Mouse (Mus musculus): Measurements from ENCODE around the gene Lao1. TPM values are rescaled to one million over a fixed set of nuclear protein-coding genes. Genes with fewer than 3 reads are reported as not detected.

The Lao1 gene
- polyA plus RNA-seq, 1 experiment = not detected

- Histone ChIP-seq H3K27ac (ENCODE audit: insufficient read depth, low read depth, low read length) (no peak overlapping the region), H3K4me3 (ENCODE audit: insufficient read depth, low read length) (no peak overlapping the region), H3K4me1 (ENCODE audit: control insufficient read depth, insufficient read depth, low read length) (no peaks in the 10 kb centered on the region)
- no peak for TF ChIP-seq CTCF (IDR thresholded peaks at IDR 0.05; ENCODE audit: low read depth, low read length)
- TF ChIP-seq POLR2A (IDR thresholded peaks at IDR 0.05; ENCODE audit: borderline replicate concordance, low read depth, low read length) = no peak
Observed at GRCm38 (mm10) chr4:119011050-119011680, 49.8 kb downstream of the Lao1 start.

GRCm38 (mm10) chr4:119013031-119013430 lies 51.7 kb downstream of the Lao1 start:
- H3K4me3 ChIP-seq (ENCODE audit: insufficient read depth, low read length) = no peak overlapping the region
- no peaks in the 10 kb centered on the region for H3K4me1 ChIP-seq (ENCODE audit: control insufficient read depth, insufficient read depth, low read length)
- TF ChIP-seq CTCF (IDR thresholded peaks at IDR 0.05; ENCODE audit: low read depth, low read length) (no peak), POLR2A (IDR thresholded peaks at IDR 0.05; ENCODE audit: borderline replicate concordance, low read depth, low read length) (no peak)
- no peak overlapping the region for H3K27ac ChIP-seq (ENCODE audit: insufficient read depth, low read depth, low read length)

GRCm38 (mm10) chr4:119014997-119015396 lies 53.6 kb downstream of the Lao1 start:
- TF ChIP-seq CTCF (IDR thresholded peaks at IDR 0.05; ENCODE audit: low read depth, low read length) = no peak
- no peak for TF ChIP-seq POLR2A (IDR thresholded peaks at IDR 0.05; ENCODE audit: borderline replicate concordance, low read depth, low read length)
- H3K27ac ChIP-seq (ENCODE audit: insufficient read depth, low read depth, low read length) = no peak overlapping the region
- no peaks in the 10 kb centered on the region for H3K4me1 ChIP-seq (ENCODE audit: control insufficient read depth, insufficient read depth, low read length)
- no peak overlapping the region for H3K4me3 ChIP-seq (ENCODE audit: insufficient read depth, low read length)

- Histone ChIP-seq H3K27ac (ENCODE audit: insufficient read depth, low read depth, low read length) (no peak overlapping the region), H3K4me1 (ENCODE audit: control insufficient read depth, insufficient read depth, low read length) (no peaks in the 10 kb centered on the region)
Observed at GRCm38 (mm10) chr4:119015557-119015956, 54.2 kb downstream of the Lao1 start.

GRCm38 (mm10) chr4:119017078-119017477 lies 55.7 kb downstream of the Lao1 start:
- H3K27ac ChIP-seq (ENCODE audit: insufficient read depth, low read depth, low read length) = no peak overlapping the region
- TF ChIP-seq POLR2A (IDR thresholded peaks at IDR 0.05; ENCODE audit: borderline replicate concordance, low read depth, low read length) (no peak), CTCF (IDR thresholded peaks at IDR 0.05; ENCODE audit: low read depth, low read length) (no peak)
- H3K4me3 ChIP-seq (ENCODE audit: insufficient read depth, low read length) = no peak overlapping the region
- no peaks in the 10 kb centered on the region for H3K4me1 ChIP-seq (ENCODE audit: control insufficient read depth, insufficient read depth, low read length)

More at GRCm38 (mm10) chr4:119015557-119015956, 54.2 kb downstream of the Lao1 start:
- TF ChIP-seq CTCF (IDR thresholded peaks at IDR 0.05; ENCODE audit: low read depth, low read length) (no peak), POLR2A (IDR thresholded peaks at IDR 0.05; ENCODE audit: borderline replicate concordance, low read depth, low read length) (no peak)
- H3K4me3 ChIP-seq (ENCODE audit: insufficient read depth, low read length) = no peak overlapping the region

Other genes with a start within 250 kb of the Lao1 start
- gene Olfr1340, start 241.4 kb upstream of the Lao1 start, polyA plus RNA-seq (2012; ENCODE audit: insufficient read depth, insufficient read length, missing spikeins) = 0.16 and 0.24 TPM in 2 replicates
- gene Olfr1339, start 229.4 kb upstream of the Lao1 start, polyA plus RNA-seq (2012; ENCODE audit: insufficient read depth, insufficient read length, missing spikeins) = not detected in 2 replicates
- gene Olfr1338, start 202.8 kb upstream of the Lao1 start, polyA plus RNA-seq (2012; ENCODE audit: insufficient read depth, insufficient read length, missing spikeins) = not detected in 2 replicates
- gene Olfr1337, start 179.0 kb upstream of the Lao1 start, polyA plus RNA-seq (2012; ENCODE audit: insufficient read depth, insufficient read length, missing spikeins) = not detected in 2 replicates
- gene Olfr1335, start 151.6 kb upstream of the Lao1 start, polyA plus RNA-seq (2012; ENCODE audit: insufficient read depth, insufficient read length, missing spikeins) = not detected in 2 replicates
- not detected in 2 replicates for gene Olfr1333, start 125.3 kb upstream of the Lao1 start, polyA plus RNA-seq (2012; ENCODE audit: insufficient read depth, insufficient read length, missing spikeins)
- gene Olfr1331, start 96.9 kb upstream of the Lao1 start, polyA plus RNA-seq (2012; ENCODE audit: insufficient read depth, insufficient read length, missing spikeins) = not detected in 2 replicates
- gene Olfr1330, start 73.0 kb upstream of the Lao1 start, polyA plus RNA-seq (2012; ENCODE audit: insufficient read depth, insufficient read length, missing spikeins) = 0.24 and 0.63 TPM in 2 replicates
- not detected in 2 replicates for gene Olfr1329, start 44.1 kb upstream of the Lao1 start, polyA plus RNA-seq (2012; ENCODE audit: insufficient read depth, insufficient read length, missing spikeins)
- gene Olfr1328, start 23.0 kb upstream of the Lao1 start, polyA plus RNA-seq (2012; ENCODE audit: insufficient read depth, insufficient read length, missing spikeins) = not detected in 2 replicates
- gene Slc2a1, start 147.1 kb downstream of the Lao1 start, polyA plus RNA-seq (2012; ENCODE audit: insufficient read depth, insufficient read length, missing spikeins) = 22.6 and 25.3 TPM in 2 replicates
- 6.4 and 6.9 TPM in 2 replicates for gene Zfp691, start 212.6 kb downstream of the Lao1 start, polyA plus RNA-seq (2012; ENCODE audit: insufficient read depth, insufficient read length, missing spikeins)
- gene Ermap, start 228.4 kb downstream of the Lao1 start, polyA plus RNA-seq (2012; ENCODE audit: insufficient read depth, insufficient read length, missing spikeins) = 0.68 TPM in 1 of 2 replicates, not detected in the other
- gene Svbp, start 233.7 kb downstream of the Lao1 start, polyA plus RNA-seq (2012; ENCODE audit: insufficient read depth, insufficient read length, missing spikeins) = 36.6 and 41.1 TPM in 2 replicates